Mouse (Mus musculus) natural killer cell, adult 2 months (primary cell): Measurements from ENCODE around the gene Kdm2b.

Experiments
- DNase-seq, 2 experiments: peaks; one replicate each; pipeline ENCODE4 v3.0.0; 2022; ENCODE audit warnings: low spot score in 2 of 2

Gene Kdm2b

DNA sequence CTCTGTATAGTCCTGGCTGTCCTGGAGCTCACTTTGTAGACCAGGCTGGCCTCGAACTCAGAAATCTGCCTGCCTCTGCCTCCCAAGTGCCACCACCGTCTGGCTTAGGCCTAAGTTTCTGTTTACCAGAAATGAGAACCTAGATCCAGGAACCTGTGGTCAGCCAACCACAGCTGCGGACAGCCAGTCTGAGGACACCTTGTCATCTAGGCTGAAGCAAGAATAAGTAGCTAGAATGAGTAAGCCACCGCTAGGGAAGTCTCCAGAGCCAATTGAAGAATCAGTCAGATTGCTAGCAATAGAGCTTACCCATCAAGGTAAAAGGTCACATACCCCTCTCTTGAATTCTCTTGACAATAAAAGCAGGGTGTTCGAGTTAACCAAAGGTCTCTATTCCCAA is 145.8 kb downstream of the Kdm2b start:
- no peak for DNase-seq

DNA sequence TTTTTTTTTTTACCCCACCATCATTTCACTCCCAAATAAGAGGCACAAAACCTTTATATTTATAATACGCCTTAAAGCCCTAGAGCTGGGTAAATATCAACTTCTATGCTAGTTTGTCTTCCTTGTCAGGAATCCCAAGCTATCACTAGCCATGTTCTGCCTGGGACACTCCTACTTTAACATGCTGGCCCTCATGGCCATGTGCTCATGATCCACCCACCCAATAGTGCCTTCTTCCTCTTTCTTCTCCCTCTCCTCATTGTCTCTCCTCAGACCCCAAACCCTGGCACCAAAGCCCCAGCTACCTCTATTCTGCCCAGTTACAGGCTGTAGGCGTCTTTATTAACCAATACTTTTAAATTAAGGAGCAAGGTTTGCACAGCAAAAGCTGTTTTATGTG is 148.5 kb downstream of the Kdm2b start:
- DNase-seq = no peak

DNA sequence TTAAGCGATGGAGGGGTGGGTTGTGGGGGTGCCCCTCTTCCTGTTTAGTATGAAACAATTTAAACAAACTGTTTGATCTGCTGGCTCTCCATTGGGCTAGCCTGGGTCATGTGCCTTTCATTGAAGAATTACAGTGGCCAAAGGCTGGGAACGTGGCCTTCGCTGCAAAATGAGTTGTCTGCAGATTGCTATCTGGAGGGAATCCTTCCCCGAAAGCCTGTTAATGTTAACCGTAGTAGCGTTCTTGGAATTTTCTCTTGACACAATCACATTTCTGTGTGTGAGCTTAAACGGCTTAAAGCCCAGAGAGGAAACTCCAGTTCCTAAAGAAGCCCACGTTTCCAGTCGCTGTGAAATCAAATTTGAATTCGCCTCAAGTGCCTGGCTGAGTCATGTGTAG is 156.6 kb downstream of the Kdm2b start:
- DNase-seq = no peak

DNA sequence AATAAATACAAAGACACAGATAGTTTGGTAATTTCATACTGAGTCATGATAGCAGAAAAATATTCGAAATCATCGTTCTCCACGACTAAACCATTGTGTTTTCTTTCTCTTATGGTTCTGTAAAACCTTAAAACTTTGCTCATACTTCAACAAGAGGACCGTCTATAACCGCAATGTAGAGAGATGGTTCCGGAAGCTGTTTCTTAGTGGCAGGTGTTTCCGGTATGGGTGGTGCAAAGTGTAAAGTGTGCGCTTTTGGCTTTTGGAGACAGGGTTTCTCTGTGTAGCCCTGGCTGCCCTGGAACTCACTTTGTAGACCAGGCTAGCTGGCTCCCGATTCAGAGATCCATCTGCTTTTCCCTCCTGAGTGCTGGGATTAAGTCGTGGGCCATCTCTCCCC is 157.1 kb downstream of the Kdm2b start:
- no peak for DNase-seq

DNA sequence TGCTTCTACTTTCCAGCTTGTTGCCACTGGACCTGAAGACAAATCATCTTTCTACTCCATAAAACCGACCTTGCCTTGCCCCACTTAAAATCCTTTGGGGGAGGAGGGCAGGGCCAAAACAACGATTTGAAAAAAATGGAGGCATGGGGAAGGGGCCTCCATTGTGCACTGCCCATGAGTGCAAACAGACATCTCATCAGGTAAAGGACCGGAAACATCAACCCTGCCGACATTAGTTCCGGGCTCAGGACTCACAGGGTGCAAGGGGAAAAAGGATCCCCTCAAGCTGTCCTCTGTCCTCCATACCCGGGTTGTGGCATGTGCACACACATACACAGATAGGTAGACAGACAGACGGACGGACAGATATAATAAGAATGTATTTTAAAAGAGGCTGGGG is 164.5 kb downstream of the Kdm2b start:
- no peak for DNase-seq

DNA sequence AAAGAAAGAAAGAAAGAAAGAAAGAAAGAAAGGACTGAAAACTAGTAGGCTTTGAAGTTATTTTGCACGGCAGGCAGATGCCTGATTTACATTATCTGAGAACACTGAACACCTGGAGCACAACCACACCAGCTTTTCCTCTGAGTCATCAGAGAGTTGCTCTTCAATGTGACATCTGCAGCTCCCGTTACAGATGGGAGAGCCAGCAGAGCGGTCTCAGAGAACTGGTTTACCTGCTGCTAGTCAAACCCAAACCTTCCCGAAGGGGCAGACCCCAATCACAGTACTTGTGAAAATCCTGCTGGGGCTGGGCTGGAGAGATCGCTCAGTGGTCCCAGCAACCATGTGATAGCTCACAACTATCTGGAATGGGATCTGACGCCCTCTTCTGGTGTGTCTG is 165.2 kb downstream of the Kdm2b start:
- no peak for DNase-seq

DNA sequence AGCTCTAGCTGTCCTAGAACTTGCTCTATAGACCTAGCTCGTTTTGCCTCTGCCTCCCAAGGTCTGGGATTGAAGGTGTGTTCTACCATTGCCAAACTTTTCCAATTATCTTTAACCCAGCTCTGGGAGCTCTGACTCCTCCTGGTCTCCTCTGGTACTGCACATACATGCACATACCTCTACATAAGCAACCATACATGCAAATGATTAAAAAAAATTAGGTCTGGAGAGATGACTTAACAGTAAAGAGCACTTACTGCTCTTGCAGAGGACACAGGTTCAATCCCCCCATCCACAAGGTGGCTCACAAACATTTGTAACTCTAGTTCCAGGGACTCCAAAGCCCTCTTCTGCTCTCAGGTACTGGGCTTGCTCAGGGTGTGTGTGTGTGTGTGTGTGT is 165.6 kb downstream of the Kdm2b start:
- no peak for DNase-seq

DNA sequence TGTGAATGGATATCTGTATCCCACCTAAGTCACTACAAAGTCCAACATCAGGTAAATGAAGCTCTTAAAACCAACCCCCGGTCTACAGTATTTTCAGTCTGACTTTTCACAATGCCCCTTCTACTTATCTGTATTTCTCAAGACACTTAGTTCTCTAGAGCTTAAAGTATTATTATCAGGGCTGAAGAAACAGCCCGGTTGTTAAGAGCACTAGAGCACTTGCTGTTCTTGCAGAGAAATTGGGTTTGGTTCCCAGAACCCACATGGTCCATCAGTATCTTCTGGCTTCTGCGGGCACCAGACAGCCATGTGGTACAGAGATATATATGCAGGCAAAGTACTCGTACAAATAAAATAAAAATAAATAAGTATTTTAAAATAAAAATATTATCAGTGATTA is 167.2 kb downstream of the Kdm2b start:
- no peak for DNase-seq

DNA sequence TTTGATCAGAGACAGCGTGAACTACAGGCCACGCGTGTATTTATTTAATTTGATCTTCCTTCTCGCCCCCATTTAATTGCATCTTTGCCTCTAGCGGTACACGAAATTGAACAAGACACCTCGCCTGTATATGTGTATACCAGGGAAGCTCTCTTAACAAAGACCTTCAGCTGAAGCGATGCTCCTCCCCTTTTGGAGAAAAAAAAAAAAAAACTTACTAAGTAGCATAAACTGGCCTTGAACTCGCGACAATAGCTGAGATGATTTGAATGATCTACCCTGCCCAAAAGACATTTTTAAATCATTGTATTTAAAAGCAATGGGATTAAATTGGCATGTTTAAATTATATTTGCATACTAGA is 168.1 kb downstream of the Kdm2b start:
- no peak for DNase-seq

DNA sequence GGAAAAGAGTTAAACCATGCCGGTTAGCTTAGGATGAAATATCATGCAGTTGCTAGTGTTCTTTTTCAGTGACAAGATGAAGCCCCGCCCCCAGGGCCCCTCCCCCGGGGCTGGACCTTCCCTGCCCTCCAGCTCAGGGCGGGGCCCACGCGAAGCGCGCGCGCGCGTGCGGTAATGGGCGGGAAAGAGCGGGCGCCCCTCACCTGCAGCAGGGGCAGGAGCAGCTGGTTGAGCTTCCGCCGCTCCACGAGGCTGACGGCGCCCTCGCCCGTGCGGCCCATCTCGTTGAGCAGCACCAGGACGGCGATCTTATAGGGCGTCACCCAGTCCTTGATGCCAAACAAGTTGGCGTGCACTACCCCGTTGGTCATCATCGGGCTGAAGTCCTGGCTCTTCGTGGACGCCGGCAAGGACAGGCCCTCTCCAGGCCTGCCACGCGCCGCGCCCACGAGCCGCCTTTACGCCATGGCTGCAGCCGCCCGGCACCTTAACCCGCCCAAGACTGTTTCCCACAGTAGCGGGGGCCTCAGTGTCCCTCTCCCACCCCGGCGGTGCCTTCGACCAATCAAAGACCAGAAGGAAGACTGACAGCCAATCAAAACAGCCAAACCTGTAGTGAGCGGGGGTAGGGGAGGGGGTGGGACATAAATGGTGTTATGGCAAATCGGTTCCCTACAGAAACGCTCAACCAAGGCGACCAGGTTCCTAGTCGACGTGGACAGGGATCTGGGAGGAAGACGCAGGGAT is 168.7 kb downstream of the Kdm2b start, which contains the start of gene Anapc5:
Gene Anapc5, minus strand, starts transcription at position 563 of the 747 bp plus-strand sequence.
- peak; percentile 92 to 94 for DNase-seq
